Mouse (Mus musculus) effector memory CD4-positive, alpha-beta T cell, adult 7 months (primary cell): ENCODE results near the gene Vmn2r109. TPM values are rescaled to one million over a fixed set of nuclear protein-coding genes. Genes with fewer than 3 reads are reported as not detected.

Experiments used
- polyA plus RNA-seq: library from polyadenylated mRNA; unstranded; fragments of 100-300 nt; shearing (Covaris generic); gene quantifications from one replicate; pipeline ENCODE4 v1.2.1, GENCODE M21; 2017

The Vmn2r109 gene
- polyA plus RNA-seq: not detected

DNA sequence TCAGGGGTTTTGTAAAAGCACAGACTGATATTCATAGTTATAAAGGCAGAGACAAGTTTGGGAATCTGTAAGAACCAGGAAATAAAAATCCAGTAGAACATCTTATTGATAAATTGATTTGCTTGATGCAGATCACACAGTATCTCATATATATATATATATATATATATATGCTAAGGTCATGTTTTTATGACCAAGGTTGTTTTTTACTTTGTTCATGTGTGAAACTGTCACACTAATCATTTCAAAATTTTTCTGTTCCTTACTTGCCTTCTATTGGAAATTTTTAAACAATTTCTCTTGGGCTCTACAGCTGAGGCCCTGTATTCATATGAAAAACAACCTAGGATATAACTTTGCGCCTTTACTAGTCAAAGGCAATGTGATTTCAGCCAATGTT is at the start of gene Vmn2r109:
Gene Vmn2r109 (minus strand): TSS at position 101 of the 400 bp plus-strand sequence.

DNA sequence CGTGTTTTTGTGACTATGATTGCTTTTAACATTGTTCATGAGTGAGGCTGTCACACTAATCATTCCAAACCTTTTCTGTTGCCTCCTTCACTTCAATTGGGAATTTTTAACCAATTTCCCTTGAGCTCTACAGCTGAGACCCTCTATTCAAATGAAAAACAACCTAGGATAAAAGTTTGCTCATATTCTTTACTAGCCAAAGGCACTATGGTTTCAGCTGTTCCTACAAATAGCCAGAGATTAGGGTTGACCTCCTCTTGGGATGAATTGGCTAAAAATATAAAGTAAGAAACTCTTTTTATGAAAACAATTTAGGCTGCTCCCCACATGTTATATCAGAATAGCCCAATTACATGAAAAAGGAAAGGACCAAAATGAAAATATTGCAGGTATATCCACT is 31.8 kb upstream of the Vmn2r109 start, which contains the start of gene Vmn2r110:
Gene Vmn2r110 (minus strand): TSS at position 101 of the 400 bp plus-strand sequence.

DNA sequence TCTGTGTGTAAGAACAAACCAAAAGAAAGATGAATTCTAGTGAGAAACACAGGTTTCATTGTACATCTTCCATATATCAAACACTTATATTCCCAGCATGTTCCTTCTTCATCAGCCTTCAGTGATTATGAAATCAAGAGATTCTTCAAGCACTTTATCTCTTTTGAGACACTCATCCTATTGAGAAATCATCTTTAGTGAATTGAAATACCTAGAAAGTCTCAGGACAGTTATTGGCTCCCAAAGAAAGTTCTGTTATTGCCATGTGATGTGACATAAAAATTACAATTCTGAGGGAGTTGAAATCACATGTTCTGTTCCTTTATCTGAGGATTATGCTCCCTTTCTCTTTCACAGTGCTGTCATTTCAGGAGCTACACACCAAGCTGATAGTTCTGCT is 66.7 kb downstream of the Vmn2r109 start, which contains the start of gene Vmn1r225:
Gene Vmn1r225 (plus strand): TSS at position 301 of the 400 bp plus-strand sequence.

Other genes starting within 250 kb of the Vmn2r109 start
- not detected for gene Vmn2r107, start 219.5 kb downstream of the Vmn2r109 start, polyA plus RNA-seq
- not detected for gene Vmn1r224, start 150.6 kb downstream of the Vmn2r109 start, polyA plus RNA-seq
- gene Vmn2r108, start 83.4 kb downstream of the Vmn2r109 start, polyA plus RNA-seq: not detected
- 0.45 TPM for gene Vmn1r225, start 66.6 kb downstream of the Vmn2r109 start, polyA plus RNA-seq
- gene Vmn2r110, start 31.7 kb upstream of the Vmn2r109 start, polyA plus RNA-seq: not detected
- 0.50 TPM for gene Fpr-rs3, start 60.1 kb upstream of the Vmn2r109 start, polyA plus RNA-seq
- not detected for gene Vmn1r226, start 118.1 kb upstream of the Vmn2r109 start, polyA plus RNA-seq
- 0.07 TPM for gene Vmn1r227, start 165.1 kb upstream of the Vmn2r109 start, polyA plus RNA-seq
- gene Vmn1r228, start 221.4 kb upstream of the Vmn2r109 start, polyA plus RNA-seq: not detected
- gene Vmn1r229, start 246.8 kb upstream of the Vmn2r109 start, polyA plus RNA-seq: 0.05 TPM